Mouse (Mus musculus) small intestine, adult 2 months (tissue): ENCODE results near the gene Dnase1. TPM values are rescaled to one million over a fixed set of nuclear protein-coding genes. Genes with fewer than 3 reads are reported as not detected.
A peak's percentile ranks its signal among the peaks of the same experiment; 100 is the strongest.

Experiments used
- H3K27ac ChIP-seq: fragments of 200-500 bp; 2 replicates; pipeline ENCODE4 v1.5.1; 2012; ENCODE audit warnings: low read depth, low read length, control low read depth, inconsistent platforms; ENCODE audit not compliant: insufficient read depth
- H3K27me3 ChIP-seq: fragments of 200-500 bp; 2 replicates; pipeline ENCODE4 v1.6.1; 2012; ENCODE audit warnings: mild to moderate bottlenecking, moderate library complexity, low read length, inconsistent platforms; ENCODE audit not compliant: control insufficient read depth, insufficient read depth
- H3K36me3 ChIP-seq: fragments of 200-500 bp; 2 replicates; pipeline ENCODE4 v1.6.1; 2012; ENCODE audit warnings: mild to moderate bottlenecking, low read length, control low read depth, inconsistent platforms; ENCODE audit not compliant: control insufficient read depth, insufficient read depth
- H3K4me1 ChIP-seq: fragments of 200-500 bp; 2 replicates; pipeline ENCODE4 v1.6.1; 2012; ENCODE audit warnings: low read length, inconsistent platforms, mixed read lengths; ENCODE audit not compliant: control insufficient read depth, insufficient read depth, insufficient read length
- H3K4me3 ChIP-seq: fragments of 200-500 bp; 2 replicates; pipeline ENCODE4 v1.5.1; 2012; ENCODE audit warnings: low read depth, mild to moderate bottlenecking, control low read depth, inconsistent platforms, low read length, moderate library complexity
- CTCF ChIP-seq: fragments of 200-500 bp; IDR thresholded peaks from 2 replicates; pipeline ENCODE4 v1.5.1; 2012; ENCODE audit warnings: low read depth, mild to moderate bottlenecking, control low read depth, inconsistent platforms, low read length, moderate library complexity, mixed read lengths; ENCODE audit not compliant: insufficient replicate concordance, insufficient read length; ENCODE audit errors: extremely low read depth
- POLR2A ChIP-seq: fragments of 200-500 bp; IDR thresholded peaks from 2 replicates; pipeline ENCODE4 v1.6.1; 2012; ENCODE audit warnings: low read depth, mild to moderate bottlenecking, control low read depth, inconsistent platforms, low read length, moderate library complexity
- WGBS: fragments of 180-500 bp; shearing (Covaris S2); methylation state at CpG from one replicate; pipeline ENCODE4 v1.1.7; 2018; 5-methylcytosine and 5-hydroxymethylcytosine counted together
- polyA plus RNA-seq: library from polyadenylated mRNA; depleted of rRNA; stranded (reverse); fragments of >200 nt; gene quantifications from 2 replicates; pipeline ENCODE4 v1.2.3, GENCODE M21; 2012

Gene Dnase1
- polyA plus RNA-seq, 1 experiment, result 434 TPM

GRCm38 (mm10) chr16:4032341-4032748, 4.4 kb upstream of the Dnase1 start:
- H3K4me1 ChIP-seq, result peaks cover 24% of the 10 kb centered on the region
- no peaks in the 10 kb centered on the region for H3K36me3 ChIP-seq
- 39% methylated on average over 6 of the region's 6 CpGs for WGBS
- no peaks in the 10 kb centered on the region for H3K27me3 ChIP-seq
- H3K4me3 ChIP-seq, result no peak overlapping the region
- TF ChIP-seq CTCF (no peak), POLR2A (no peak)
- no peak overlapping the region for H3K27ac ChIP-seq

- Histone ChIP-seq H3K4me3 (no peak overlapping the region), H3K27me3 (no peaks in the 10 kb centered on the region), H3K36me3 (peaks cover 6% of the 10 kb centered on the region), H3K27ac (peak overlapping the region; percentile 36; the same call in 1 of the 2 replicates), H3K4me1 (peaks cover 22% of the 10 kb centered on the region)
- 67% methylated on average over 5 of the region's 5 CpGs for WGBS
- TF ChIP-seq CTCF, result no peak
- no peak for TF ChIP-seq POLR2A
Observed at GRCm38 (mm10) chr16:4033971-4034370, 2.8 kb upstream of the Dnase1 start.

- H3K27me3 ChIP-seq, result no peaks in the 10 kb centered on the region
- peaks cover 19% of the 10 kb centered on the region for H3K4me1 ChIP-seq
- no peak overlapping the region for H3K27ac ChIP-seq
- H3K36me3 ChIP-seq, result peaks cover 11% of the 10 kb centered on the region
- no peak for TF ChIP-seq POLR2A
- TF ChIP-seq CTCF, result no peak
- no peak overlapping the region for H3K4me3 ChIP-seq
- WGBS, result 73% methylated on average over 3 of the region's 3 CpGs
Observed at GRCm38 (mm10) chr16:4034476-4034875, 2.3 kb upstream of the Dnase1 start.

GRCm38 (mm10) chr16:4035575-4035974, 1.2 kb upstream of the Dnase1 start:
- WGBS, result 90% methylated on average over 2 of the region's 2 CpGs
- Histone ChIP-seq H3K4me3 (no peak overlapping the region), H3K4me1 (peaks cover 17% of the 10 kb centered on the region), H3K27me3 (no peaks in the 10 kb centered on the region), H3K36me3 (peaks cover 17% of the 10 kb centered on the region), H3K27ac (no peak overlapping the region)
- TF ChIP-seq POLR2A (no peak), CTCF (no peak)

- Histone ChIP-seq H3K4me3 (peak overlapping the region; percentile 23; the same call in 1 of the 2 replicates), H3K4me1 (peaks cover 17% of the 10 kb centered on the region), H3K27me3 (no peaks in the 10 kb centered on the region), H3K36me3 (peaks cover 20% of the 10 kb centered on the region), H3K27ac (peak overlapping the region; percentile 22; the same call in 1 of the 2 replicates)
- no peak for TF ChIP-seq CTCF
- no peak for TF ChIP-seq POLR2A
- WGBS, result 76% methylated on average over 7 of the region's 7 CpGs
Observed at GRCm38 (mm10) chr16:4037690-4038089, 948 bp downstream of the Dnase1 start.

GRCm38 (mm10) chr16:4040206-4040605, 3.5 kb downstream of the Dnase1 start:
- Histone ChIP-seq H3K36me3 (peaks cover 33% of the 10 kb centered on the region), H3K27ac (no peak overlapping the region), H3K4me1 (peaks cover 15% of the 10 kb centered on the region; the same call in 1 of the 2 replicates), H3K27me3 (no peaks in the 10 kb centered on the region), H3K4me3 (no peak overlapping the region)
- no peak for TF ChIP-seq POLR2A
- WGBS, result 85% methylated on average over 5 of the region's 5 CpGs

GRCm38 (mm10) chr16:4041646-4042045, 4.9 kb downstream of the Dnase1 start:
- Histone ChIP-seq H3K4me1 (peaks cover 9% of the 10 kb centered on the region; the same call in 1 of the 2 replicates), H3K27ac (no peak overlapping the region), H3K4me3 (no peak overlapping the region), H3K36me3 (peaks cover 45% of the 10 kb centered on the region), H3K27me3 (no peaks in the 10 kb centered on the region)
- TF ChIP-seq POLR2A, result no peak
- 99% methylated on average over 4 of the region's 4 CpGs for WGBS

- H3K4me3 ChIP-seq, result no peak overlapping the region
- WGBS, result 91% methylated on average over 2 of the region's 2 CpGs
- no peaks in the 10 kb centered on the region for H3K27me3 ChIP-seq
- peaks cover under 1% of the 10 kb centered on the region; the same call in 1 of the 2 replicates for H3K4me1 ChIP-seq
- TF ChIP-seq POLR2A, result no peak
- no peak for TF ChIP-seq CTCF
- H3K27ac ChIP-seq, result no peak overlapping the region
- H3K36me3 ChIP-seq, result peaks cover 54% of the 10 kb centered on the region
Observed at GRCm38 (mm10) chr16:4044093-4044492, 7.4 kb downstream of the Dnase1 start.
